Mouse (Mus musculus) cerebellum, adult 11 months (tissue): ENCODE results near the gene Heatr3.
A peak's percentile ranks its signal among the peaks of the same experiment; 100 is the strongest.

Experiments
- DNase-seq: peaks from one replicate; pipeline ENCODE4 v3.0.0; 2022

Gene Heatr3

GRCm38 (mm10) chr8:88137748-88138484 is at the start of gene Heatr3:
Gene Heatr3 (plus strand): TSS chr8:88137855.
- DNase-seq, result peak; percentile 94

- no peak for DNase-seq
These were observed 49.6 kb upstream of the Heatr3 start for GRCm38 (mm10) chr8:88088006-88088405.

- no peak for DNase-seq
These were observed 46.0 kb upstream of the Heatr3 start for GRCm38 (mm10) chr8:88091661-88092060.

GRCm38 (mm10) chr8:88093367-88093766 is 44.3 kb upstream of the Heatr3 start:
- DNase-seq, result no peak

- no peak for DNase-seq
These were observed 38.8 kb upstream of the Heatr3 start for GRCm38 (mm10) chr8:88098856-88099255.

- peak; percentile 27 for DNase-seq
These were observed 38.1 kb upstream of the Heatr3 start for GRCm38 (mm10) chr8:88099526-88099925.

- DNase-seq, result no peak
These were observed 28.4 kb upstream of the Heatr3 start for GRCm38 (mm10) chr8:88109241-88109640.

GRCm38 (mm10) chr8:88118456-88119036 is 19.1 kb upstream of the Heatr3 start, which contains the start of gene Cnep1r1:
Gene Cnep1r1 (plus strand): TSS chr8:88118769.
- peak; percentile 96 for DNase-seq

GRCm38 (mm10) chr8:88119076-88119475 is 18.6 kb upstream of the Heatr3 start:
- DNase-seq, result no peak

- DNase-seq, result no peak
These were observed 12.8 kb upstream of the Heatr3 start for GRCm38 (mm10) chr8:88124850-88125249.

- DNase-seq, result no peak
These were observed 8.3 kb upstream of the Heatr3 start for GRCm38 (mm10) chr8:88129397-88129796.

- DNase-seq, result no peak
These were observed 6.8 kb upstream of the Heatr3 start for GRCm38 (mm10) chr8:88130754-88131317.

GRCm38 (mm10) chr8:88139256-88139655 is 1.6 kb downstream of the Heatr3 start:
- DNase-seq, result no peak

GRCm38 (mm10) chr8:88141629-88142028 is 4.0 kb downstream of the Heatr3 start:
- DNase-seq, result no peak

- DNase-seq, result no peak
These were observed 6.4 kb downstream of the Heatr3 start for GRCm38 (mm10) chr8:88144041-88144440.

- DNase-seq, result no peak
These were observed 13.3 kb downstream of the Heatr3 start for GRCm38 (mm10) chr8:88150910-88151371.

GRCm38 (mm10) chr8:88160237-88160995 is 22.8 kb downstream of the Heatr3 start:
- DNase-seq, result no peak

- peak; percentile 28 for DNase-seq
These were observed 23.8 kb downstream of the Heatr3 start for GRCm38 (mm10) chr8:88161439-88161838.

- DNase-seq, result no peak
These were observed 37.6 kb downstream of the Heatr3 start for GRCm38 (mm10) chr8:88175264-88175663.

GRCm38 (mm10) chr8:88177291-88177690 is 39.6 kb downstream of the Heatr3 start:
- DNase-seq, result no peak

- DNase-seq, result no peak
These were observed 45.5 kb downstream of the Heatr3 start for GRCm38 (mm10) chr8:88183121-88183520.

GRCm38 (mm10) chr8:88184914-88185313 is 47.3 kb downstream of the Heatr3 start:
- no peak for DNase-seq

- DNase-seq, result no peak
These were observed 48.1 kb downstream of the Heatr3 start for GRCm38 (mm10) chr8:88185716-88186115.
